Mouse (Mus musculus): Measurements from ENCODE around the gene Dock1. TPM values are rescaled to one million over a fixed set of nuclear protein-coding genes. Genes with fewer than 3 reads are reported as not detected.

Dock1 gene
- polyA plus RNA-seq, 1 experiment from 2014 or later: 23.2 TPM

GRCm38 (mm10) chr7:134937471-134937926 lies 267.0 kb downstream of the Dock1 start:
- H3K27ac ChIP-seq (replicated peaks in 1 of 2; ENCODE audit: control insufficient read depth in 1 of 2, insufficient read depth in 1 of 2, low read depth in 2 of 2, low read length in 2 of 2): no peak overlapping the region
- H3K4me3 ChIP-seq (ENCODE audit: control insufficient read depth in 1 of 2, insufficient read depth in 1 of 2, low read depth in 1 of 2, low read length in 2 of 2): peak overlapping the region; percentile 33 to 57
- WGBS: 1% methylated on average over 34 of the region's 37 CpGs
- no peaks in the 10 kb centered on the region for H3K36me3 ChIP-seq (ENCODE audit: control insufficient read depth, insufficient read depth, low read length)
- peak; percentile 29; the same call in 1 of the 2 replicates for ATAC-seq (ENCODE audit: insufficient number of reproducible peaks, insufficient read depth, low FRiP score, low read depth)
- peak overlapping the region; percentile 61 for H3K9ac ChIP-seq (ENCODE audit: low read length)
- H3K27me3 ChIP-seq (ENCODE audit: control insufficient read depth, insufficient read depth, low read length): peaks cover 36% of the 10 kb centered on the region
- peak overlapping the region; percentile 98 for H3K4me2 ChIP-seq (ENCODE audit: low read length)
- H3K9me3 ChIP-seq (ENCODE audit: control insufficient read depth, low read length): no peaks in the 10 kb centered on the region
- peaks cover 3 to 16% of the 10 kb centered on the region in 2 experiments; a peak in 3 of 4 replicates for H3K4me1 ChIP-seq (ENCODE audit: control insufficient read depth in 2 of 2, insufficient read depth in 2 of 2, low read length in 2 of 2)

GRCm38 (mm10) chr7:134937927-134938609 lies 267.6 kb downstream of the Dock1 start, which contains the start of gene Fam196a:
Gene Fam196a, minus strand, starts transcription at chr7:134938430.
- H3K4me2 ChIP-seq (ENCODE audit: low read length): peak within 1 kb of the TSS; percentile 98
- peaks cover 3 to 16% of the 10 kb centered on the region in 2 experiments; a peak in 3 of 4 replicates for H3K4me1 ChIP-seq (ENCODE audit: control insufficient read depth in 2 of 2, insufficient read depth in 2 of 2, low read length in 2 of 2)
- no peaks in the 10 kb centered on the region for H3K9me3 ChIP-seq (ENCODE audit: control insufficient read depth, low read length)
- no peak within 1 kb of the TSS for H3K27ac ChIP-seq (replicated peaks in 1 of 2; ENCODE audit: control insufficient read depth in 1 of 2, insufficient read depth in 1 of 2, low read depth in 2 of 2, low read length in 2 of 2)
- H3K27me3 ChIP-seq (ENCODE audit: control insufficient read depth, insufficient read depth, low read length): peaks cover 36% of the 10 kb centered on the region
- peak within 1 kb of the TSS; percentile 33 to 57 for H3K4me3 ChIP-seq (ENCODE audit: control insufficient read depth in 1 of 2, insufficient read depth in 1 of 2, low read depth in 1 of 2, low read length in 2 of 2)
- under 1% methylated on average over 42 of the region's 71 CpGs for WGBS
- peak; percentile 67 for ATAC-seq (ENCODE audit: insufficient number of reproducible peaks, insufficient read depth, low FRiP score, low read depth)
- H3K36me3 ChIP-seq (ENCODE audit: control insufficient read depth, insufficient read depth, low read length): no peaks in the 10 kb centered on the region
- H3K9ac ChIP-seq (ENCODE audit: low read length): peak within 1 kb of the TSS; percentile 61

GRCm38 (mm10) chr7:134941891-134942290 lies 271.4 kb downstream of the Dock1 start:
- H3K4me2 ChIP-seq (ENCODE audit: low read length): no peak overlapping the region
- ATAC-seq (ENCODE audit: insufficient number of reproducible peaks, insufficient read depth, low FRiP score, low read depth): no peak
- H3K27me3 ChIP-seq (ENCODE audit: control insufficient read depth, insufficient read depth, low read length): peaks cover 17% of the 10 kb centered on the region
- H3K9ac ChIP-seq (ENCODE audit: low read length): no peak overlapping the region
- H3K27ac ChIP-seq (replicated peaks in 1 of 2; ENCODE audit: control insufficient read depth in 1 of 2, insufficient read depth in 1 of 2, low read depth in 2 of 2, low read length in 2 of 2): no peak overlapping the region
- no peak overlapping the region for H3K4me3 ChIP-seq (ENCODE audit: control insufficient read depth in 1 of 2, insufficient read depth in 1 of 2, low read depth in 1 of 2, low read length in 2 of 2)
- no peaks in the 10 kb centered on the region for H3K36me3 ChIP-seq (ENCODE audit: control insufficient read depth, insufficient read depth, low read length)
- WGBS: 91% methylated on average over 6 of the region's 6 CpGs
- no peaks in the 10 kb centered on the region for H3K9me3 ChIP-seq (ENCODE audit: control insufficient read depth, low read length)
- H3K4me1 ChIP-seq (ENCODE audit: control insufficient read depth in 2 of 2, insufficient read depth in 2 of 2, low read length in 2 of 2): peaks cover 8 to 14% of the 10 kb centered on the region in 2 experiments

- ATAC-seq (ENCODE audit: insufficient number of reproducible peaks, insufficient read depth, low FRiP score, low read depth): no peak
- Histone ChIP-seq H3K9ac (ENCODE audit: low read length) (no peak overlapping the region), H3K4me3 (ENCODE audit: control insufficient read depth in 1 of 2, insufficient read depth in 1 of 2, low read depth in 1 of 2, low read length in 2 of 2) (no peak overlapping the region), H3K27me3 (ENCODE audit: control insufficient read depth, insufficient read depth, low read length) (0 out of 2 replicates have a peak, but pooled peaks cover 7% of the 10 kb centered on the region), H3K4me2 (ENCODE audit: low read length) (no peak overlapping the region), H3K27ac (replicated peaks in 1 of 2; ENCODE audit: control insufficient read depth in 1 of 2, insufficient read depth in 1 of 2, low read depth in 2 of 2, low read length in 2 of 2) (no peak overlapping the region), H3K4me1 (ENCODE audit: control insufficient read depth in 2 of 2, insufficient read depth in 2 of 2, low read length in 2 of 2) (peaks cover 6 to 8% of the 10 kb centered on the region in 2 experiments), H3K36me3 (ENCODE audit: control insufficient read depth, insufficient read depth, low read length) (no peaks in the 10 kb centered on the region), H3K9me3 (ENCODE audit: control insufficient read depth, low read length) (no peaks in the 10 kb centered on the region)
- WGBS: 73% methylated on average over 6 of the region's 6 CpGs
These were observed 272.6 kb downstream of the Dock1 start for GRCm38 (mm10) chr7:134943063-134943462.

GRCm38 (mm10) chr7:134943701-134944100 lies 273.2 kb downstream of the Dock1 start:
- WGBS: 63% methylated on average over 7 of the region's 7 CpGs
- peaks cover 2 to 5% of the 10 kb centered on the region in 2 experiments; a peak in 3 of 4 replicates for H3K4me1 ChIP-seq (ENCODE audit: control insufficient read depth in 2 of 2, insufficient read depth in 2 of 2, low read length in 2 of 2)
- no peak for ATAC-seq (ENCODE audit: insufficient number of reproducible peaks, insufficient read depth, low FRiP score, low read depth)
- no peaks in the 10 kb centered on the region for H3K36me3 ChIP-seq (ENCODE audit: control insufficient read depth, insufficient read depth, low read length)
- H3K9ac ChIP-seq (ENCODE audit: low read length): no peak overlapping the region
- no peak overlapping the region for H3K27ac ChIP-seq (replicated peaks in 1 of 2; ENCODE audit: control insufficient read depth in 1 of 2, insufficient read depth in 1 of 2, low read depth in 2 of 2, low read length in 2 of 2)
- H3K27me3 ChIP-seq (ENCODE audit: control insufficient read depth, insufficient read depth, low read length): 0 out of 2 replicates have a peak, but pooled peaks cover 3% of the 10 kb centered on the region
- H3K4me3 ChIP-seq (ENCODE audit: control insufficient read depth in 1 of 2, insufficient read depth in 1 of 2, low read depth in 1 of 2, low read length in 2 of 2): no peak overlapping the region
- H3K4me2 ChIP-seq (ENCODE audit: low read length): no peak overlapping the region
- no peaks in the 10 kb centered on the region for H3K9me3 ChIP-seq (ENCODE audit: control insufficient read depth, low read length)

- no peak for ATAC-seq (ENCODE audit: insufficient number of reproducible peaks, insufficient read depth, low FRiP score, low read depth)
- H3K36me3 ChIP-seq (ENCODE audit: control insufficient read depth, insufficient read depth, low read length): no peaks in the 10 kb centered on the region
- H3K27ac ChIP-seq (replicated peaks in 1 of 2; ENCODE audit: control insufficient read depth in 1 of 2, insufficient read depth in 1 of 2, low read depth in 2 of 2, low read length in 2 of 2): no peak overlapping the region
- 85% methylated on average over 7 of the region's 7 CpGs for WGBS
- no peaks in the 10 kb centered on the region for H3K27me3 ChIP-seq (ENCODE audit: control insufficient read depth, insufficient read depth, low read length)
- no peak overlapping the region for H3K9ac ChIP-seq (ENCODE audit: low read length)
- no peak overlapping the region for H3K4me3 ChIP-seq (ENCODE audit: control insufficient read depth in 1 of 2, insufficient read depth in 1 of 2, low read depth in 1 of 2, low read length in 2 of 2)
- no peak overlapping the region for H3K4me2 ChIP-seq (ENCODE audit: low read length)
- peaks cover 0 to 5% of the 10 kb centered on the region in 2 experiments; a peak in 2 of 4 replicates for H3K4me1 ChIP-seq (ENCODE audit: control insufficient read depth in 2 of 2, insufficient read depth in 2 of 2, low read length in 2 of 2)
- no peaks in the 10 kb centered on the region for H3K9me3 ChIP-seq (ENCODE audit: control insufficient read depth, low read length)
These were observed 275.7 kb downstream of the Dock1 start for GRCm38 (mm10) chr7:134945925-134946716.

GRCm38 (mm10) chr7:134959086-134959485 lies 288.6 kb downstream of the Dock1 start:
- no peak for ATAC-seq (ENCODE audit: insufficient number of reproducible peaks, insufficient read depth, low FRiP score, low read depth)
- H3K4me1 ChIP-seq (ENCODE audit: control insufficient read depth in 2 of 2, insufficient read depth in 2 of 2, low read length in 2 of 2): no peaks in the 10 kb centered on the region
- 91% methylated on average over 6 of the region's 6 CpGs for WGBS
- no peak overlapping the region for H3K4me2 ChIP-seq (ENCODE audit: low read length)
- no peaks in the 10 kb centered on the region for H3K9me3 ChIP-seq (ENCODE audit: control insufficient read depth, low read length)
- H3K4me3 ChIP-seq (ENCODE audit: control insufficient read depth in 1 of 2, insufficient read depth in 1 of 2, low read depth in 1 of 2, low read length in 2 of 2): no peak overlapping the region
- no peaks in the 10 kb centered on the region for H3K27me3 ChIP-seq (ENCODE audit: control insufficient read depth, insufficient read depth, low read length)
- no peak overlapping the region for H3K9ac ChIP-seq (ENCODE audit: low read length)
- no peak overlapping the region for H3K27ac ChIP-seq (replicated peaks in 1 of 2; ENCODE audit: control insufficient read depth in 1 of 2, insufficient read depth in 1 of 2, low read depth in 2 of 2, low read length in 2 of 2)
- H3K36me3 ChIP-seq (ENCODE audit: control insufficient read depth, insufficient read depth, low read length): no peaks in the 10 kb centered on the region
